Mouse (Mus musculus) embryonic fibroblast, embryonic 13.5 days (primary cell): ENCODE results near the gene Ces1f.

Experiments
- CTCF ChIP-seq: IDR thresholded peaks from 2 replicates; pipeline ENCODE4 v1.5.1; 2011; ENCODE audit warnings: mild to moderate bottlenecking, control low read depth, low read length, moderate library complexity, borderline replicate concordance; ENCODE audit not compliant: insufficient read depth
- POLR2A ChIP-seq: IDR thresholded peaks from 2 replicates; pipeline ENCODE4 v1.6.1; 2011; ENCODE audit warnings: low read depth, mild to moderate bottlenecking, control low read depth, low read length, moderate library complexity

DNA sequence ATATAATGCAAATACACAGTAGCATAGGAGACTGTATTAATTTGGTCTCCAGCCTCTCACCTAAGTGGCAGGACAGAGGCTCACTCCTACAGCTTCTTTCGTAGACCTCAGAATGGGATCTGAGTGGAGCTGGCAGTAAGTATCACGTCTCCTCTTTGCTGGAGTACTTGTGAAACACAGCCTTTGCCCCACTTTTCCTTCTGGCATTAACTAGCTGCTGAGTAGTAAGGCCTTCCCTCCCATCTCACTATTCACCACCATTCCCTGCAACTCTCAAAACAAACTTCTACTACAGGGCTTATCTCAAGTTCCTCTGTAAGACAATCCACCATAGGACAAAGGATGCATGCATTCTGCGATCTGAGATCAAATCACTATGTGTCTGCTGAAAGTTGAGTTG is 2.8 kb upstream of the Ces1f start:
- TF ChIP-seq POLR2A = no peak
- no peak for TF ChIP-seq CTCF
